Mouse (Mus musculus): Measurements from ENCODE around the gene Mms19.

Gene Mms19

GRCm38 (mm10) chr19:41980819-41981594 is at the start of gene Mms19:
Gene Mms19, minus strand, starts transcription at chr19:41981157.
- DNase-seq (ENCODE audit: low read depth, low spot score), result peak; percentile 99

- DNase-seq (ENCODE audit: low read depth, low spot score), result peak; percentile 84
Observed at GRCm38 (mm10) chr19:42026158-42026557, 45.2 kb upstream of the Mms19 start.

- DNase-seq (ENCODE audit: low read depth, low spot score), result no peak
Observed at GRCm38 (mm10) chr19:42022542-42022848, 41.5 kb upstream of the Mms19 start.

GRCm38 (mm10) chr19:42021681-42022541 is 41.0 kb upstream of the Mms19 start:
- DNase-seq (ENCODE audit: low read depth, low spot score), result no peak

- no peak for DNase-seq (ENCODE audit: low read depth, low spot score)
Observed at GRCm38 (mm10) chr19:42019011-42019522, 38.1 kb upstream of the Mms19 start.

GRCm38 (mm10) chr19:42017399-42018247 is 36.7 kb upstream of the Mms19 start:
- DNase-seq (ENCODE audit: low read depth, low spot score), result no peak

GRCm38 (mm10) chr19:42016840-42017239 is 35.9 kb upstream of the Mms19 start:
- no peak for DNase-seq (ENCODE audit: low read depth, low spot score)

GRCm38 (mm10) chr19:42016251-42016650 is 35.3 kb upstream of the Mms19 start:
- DNase-seq (ENCODE audit: low read depth, low spot score), result no peak

- DNase-seq (ENCODE audit: low read depth, low spot score), result no peak
Observed at GRCm38 (mm10) chr19:42015001-42015400, 34.0 kb upstream of the Mms19 start.

GRCm38 (mm10) chr19:42014231-42014825 is 33.4 kb upstream of the Mms19 start:
- no peak for DNase-seq (ENCODE audit: low read depth, low spot score)

- DNase-seq (ENCODE audit: low read depth, low spot score), result no peak
Observed at GRCm38 (mm10) chr19:42011123-42011522, 30.2 kb upstream of the Mms19 start.

- DNase-seq (ENCODE audit: low read depth, low spot score), result no peak
Observed at GRCm38 (mm10) chr19:42010436-42010835, 29.5 kb upstream of the Mms19 start.

GRCm38 (mm10) chr19:42009067-42009466 is 28.1 kb upstream of the Mms19 start:
- no peak for DNase-seq (ENCODE audit: low read depth, low spot score)

GRCm38 (mm10) chr19:42008586-42008985 is 27.6 kb upstream of the Mms19 start:
- DNase-seq (ENCODE audit: low read depth, low spot score), result no peak

GRCm38 (mm10) chr19:42006568-42006967 is 25.6 kb upstream of the Mms19 start:
- DNase-seq (ENCODE audit: low read depth, low spot score), result no peak

GRCm38 (mm10) chr19:42005616-42006015 is 24.7 kb upstream of the Mms19 start:
- DNase-seq (ENCODE audit: low read depth, low spot score), result no peak

- no peak for DNase-seq (ENCODE audit: low read depth, low spot score)
Observed at GRCm38 (mm10) chr19:42004258-42004657, 23.3 kb upstream of the Mms19 start.

- DNase-seq (ENCODE audit: low read depth, low spot score), result no peak
Observed at GRCm38 (mm10) chr19:42001253-42001980, 20.5 kb upstream of the Mms19 start.

GRCm38 (mm10) chr19:42000446-42000958 is 19.5 kb upstream of the Mms19 start:
- DNase-seq (ENCODE audit: low read depth, low spot score), result peak; percentile 46

GRCm38 (mm10) chr19:41999688-42000283 is 18.8 kb upstream of the Mms19 start:
- no peak for DNase-seq (ENCODE audit: low read depth, low spot score)
